In the genomic region with DNA sequence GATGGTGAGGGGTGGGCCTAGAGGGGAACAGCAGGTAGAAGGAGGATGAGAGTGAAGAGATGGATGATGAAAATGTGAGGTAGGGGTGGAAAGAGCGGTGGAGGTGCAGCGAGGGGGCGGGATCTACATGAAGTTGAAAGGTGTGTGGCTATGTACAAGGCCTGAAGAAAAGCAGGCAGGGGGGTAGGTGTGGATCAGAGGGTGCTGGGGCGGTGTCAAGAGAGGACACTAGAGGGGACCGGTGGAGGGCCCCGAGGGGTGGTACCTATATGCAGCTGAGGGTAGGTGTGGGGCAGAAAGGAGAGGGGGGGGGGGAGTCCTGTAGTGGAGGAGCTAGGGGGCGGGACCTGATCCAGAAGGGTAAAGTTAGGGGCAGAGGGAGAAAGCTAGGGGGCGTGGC, we compare ENCODE assay signal across 8 mouse cellular contexts. TPM values are rescaled to one million over a fixed set of nuclear protein-coding genes. Genes with fewer than 3 reads are reported as not detected.
DNase-seq lines count a peak whose midpoint lies in the region; ATAC-seq and TF ChIP-seq lines count a peak whose summit lies in the region.

No protein-coding gene starts in this region.

- H3K4me3 ChIP-seq in gastrocnemius, adult 2 months, result peak overlapping the region; percentile 81
- peak overlapping the region; percentile 94 for H3K4me3 ChIP-seq in limb, embryonic 14.5 days (replicated peaks; ENCODE audit: low read length)
- H3K4me3 ChIP-seq in stomach, postnatal 0 days (ENCODE audit: low read depth, low read length), result peak overlapping the region; percentile 89; the same call in 1 of the 2 replicates

- no peaks in the 10 kb centered on the region for H3K36me3 ChIP-seq in limb, embryonic 14.5 days (ENCODE audit: control insufficient read depth, insufficient read depth, low read length)
- no peaks in the 10 kb centered on the region for H3K36me3 ChIP-seq in stomach, postnatal 0 days (ENCODE audit: control insufficient read depth, insufficient read depth, low read length)

- no peak overlapping the region for H3K9ac ChIP-seq in limb, embryonic 14.5 days (ENCODE audit: low read depth, low read length, severe bottlenecking)
- no peak overlapping the region for H3K9ac ChIP-seq in stomach, postnatal 0 days (ENCODE audit: low read length)

- no peak for TF ChIP-seq POLR2A in limb, embryonic 14.5 days (IDR thresholded peaks at IDR 0.05; ENCODE audit: borderline replicate concordance, extremely low read depth, insufficient read depth, insufficient read length)

- no peak for TF ChIP-seq CTCF in gastrocnemius, adult 2 months (IDR thresholded peaks at IDR 0.05)
- TF ChIP-seq CTCF in stomach, postnatal 0 days (IDR thresholded peaks at IDR 0.05; ENCODE audit: low read depth), result peak; percentile 1; the same call in 1 of the 2 replicates

- intact Hi-C loops in gastrocnemius, adult 2 months (cut with DNase I), result loop anchor here (2.0 kb wide), 1 partner anchor 16 kb away; no protein-coding TSS in a partner anchor

- 0 out of 2 replicates have a peak, but pooled peaks have one; percentile 2 for ATAC-seq in limb, embryonic 14.5 days (ENCODE audit: low FRiP score, low read depth)
- ATAC-seq in stomach, postnatal 0 days (ENCODE audit: low FRiP score, low TSS enrichment), result no peak; the same call in none of the 2 replicates

- H3K4me1 ChIP-seq in limb, embryonic 14.5 days (ENCODE audit: control insufficient read depth, insufficient read depth, low read length), result peaks cover 26% of the 10 kb centered on the region
- H3K4me1 ChIP-seq in stomach, postnatal 0 days (replicated peaks; ENCODE audit: control insufficient read depth, insufficient read depth), result peaks cover 5% of the 10 kb centered on the region

- 23% methylated on average over 8 of the region's 8 CpGs for WGBS in limb, embryonic 14.5 days
- WGBS in stomach, postnatal 0 days, result 24% methylated on average over 7 of the region's 8 CpGs

- peak overlapping the region; percentile 96 for H3K27ac ChIP-seq in gastrocnemius, adult 2 months
- H3K27ac ChIP-seq in limb, embryonic 14.5 days (replicated peaks; ENCODE audit: low read depth, low read length), result 0 out of 2 replicates have a peak overlapping the region, but pooled peaks have one; percentile 85
- peak overlapping the region; percentile 99 for H3K27ac ChIP-seq in stomach, postnatal 0 days (replicated peaks)

- no peak for TF ChIP-seq EP300 in stomach, postnatal 0 days (optimal IDR thresholded peaks at IDR 0.05)

- H3K4me2 ChIP-seq in limb, embryonic 14.5 days (replicated peaks; ENCODE audit: low read depth, low read length, severe bottlenecking), result peak overlapping the region; percentile 71
- peak overlapping the region; percentile 61 for H3K4me2 ChIP-seq in stomach, postnatal 0 days (replicated peaks; ENCODE audit: low read depth)

- no peaks in the 10 kb centered on the region for H3K27me3 ChIP-seq in limb, embryonic 14.5 days (ENCODE audit: control insufficient read depth, insufficient read depth, low read length)
- H3K27me3 ChIP-seq in stomach, postnatal 0 days (ENCODE audit: control insufficient read depth, insufficient read depth, low read length), result no peaks in the 10 kb centered on the region

- H3K9me3 ChIP-seq in limb, embryonic 14.5 days (ENCODE audit: control insufficient read depth, low read length), result no peaks in the 10 kb centered on the region
- no peaks in the 10 kb centered on the region for H3K9me3 ChIP-seq in stomach, postnatal 0 days (ENCODE audit: control insufficient read depth, low read length)

- no peak for DNase-seq in gastrocnemius, adult 2 months
- DNase-seq in gastrocnemius, postnatal 4 days (ENCODE audit: low spot score in 2 of 2), result no peak
- peak; percentile 11 for DNase-seq in right cerebral cortex, postnatal 14 days
- DNase-seq in right cerebral cortex, postnatal 25 days, result no peak
- no peak for DNase-seq in limb, embryonic 14.5 days (ENCODE audit: low spot score)
- DNase-seq in stomach, postnatal 0 days (ENCODE audit: low spot score), result no peak
- DNase-seq in adrenal gland, postnatal 36 days, result no peak
- no peak for DNase-seq in thymus, postnatal 4 days

RNA-seq across cellular contexts. Expression of a gene that starts 1.2 kb away (rescaled TPM):
- total RNA-seq in gastrocnemius, adult 2 months (2021), result 10 to 100 TPM in 1 of 2 experiments, 1 to 10 TPM in 1; 9.3 to 16.8 TPM
- total RNA-seq in gastrocnemius, postnatal 4 days (2021), result 10 to 100 TPM; 24.7 to 27.0 TPM
- 28.3 and 33.7 TPM in 2 replicates for polyA plus RNA-seq in limb, embryonic 14.5 days (2012; rRNA removed)
- polyA plus RNA-seq in limb, embryonic 14.5 days (2014; fragmentation: Nextera tagmentation; extraction: Ambion mirVana), result 24.7 and 25.8 TPM in 2 replicates
- polyA plus RNA-seq in stomach, postnatal 0 days (2015; fragmentation: Nextera tagmentation; extraction: Ambion mirVana), result 11.2 and 11.6 TPM in 2 replicates
- 10 to 100 TPM; 18.6 to 24.8 TPM for total RNA-seq in adrenal gland, postnatal 36 days (2021)
